Mouse (Mus musculus) spleen, postnatal 36 days (tissue): ENCODE results near the gene Eif3c.
A peak's percentile ranks its signal among the peaks of the same experiment; 100 is the strongest.

Experiments used
- DNase-seq, 2 experiments: peaks; one replicate each; pipeline ENCODE4 v3.0.0; 2022; ENCODE audit warnings: low spot score in 2 of 2, mixed read lengths in 1 of 2

Eif3c gene

GRCm38 (mm10) chr7:126554796-126555195, 11.4 kb downstream of the Eif3c start:
- no peak for DNase-seq

GRCm38 (mm10) chr7:126545631-126546030, 20.6 kb downstream of the Eif3c start:
- DNase-seq: no peak

- no peak for DNase-seq
Observed at GRCm38 (mm10) chr7:126541661-126542060, 24.6 kb downstream of the Eif3c start.

GRCm38 (mm10) chr7:126537820-126538585, 28.2 kb downstream of the Eif3c start:
- peak; percentile 8 to 14 for DNase-seq

- no peak for DNase-seq
Observed at GRCm38 (mm10) chr7:126536466-126536865, 29.7 kb downstream of the Eif3c start.

- DNase-seq: no peak
Observed at GRCm38 (mm10) chr7:126535766-126536165, 30.4 kb downstream of the Eif3c start.

- no peak for DNase-seq
Observed at GRCm38 (mm10) chr7:126533434-126533833, 32.8 kb downstream of the Eif3c start.

GRCm38 (mm10) chr7:126528166-126528577, 38.0 kb downstream of the Eif3c start:
- peak; percentile 13 to 22 for DNase-seq

GRCm38 (mm10) chr7:126523316-126523715, 42.9 kb downstream of the Eif3c start:
- DNase-seq: no peak

- DNase-seq: no peak
Observed at GRCm38 (mm10) chr7:126519513-126519912, 46.7 kb downstream of the Eif3c start.

GRCm38 (mm10) chr7:126518261-126518941, 47.8 kb downstream of the Eif3c start:
- DNase-seq: no peak

- no peak for DNase-seq
Observed at GRCm38 (mm10) chr7:126511287-126511686, 54.9 kb downstream of the Eif3c start.

- no peak for DNase-seq
Observed at GRCm38 (mm10) chr7:126507126-126507778, 59.0 kb downstream of the Eif3c start.

- DNase-seq: no peak
Observed at GRCm38 (mm10) chr7:126504913-126505312, 61.3 kb downstream of the Eif3c start.

- peak; percentile 98 for DNase-seq
Observed at GRCm38 (mm10) chr7:126503273-126503878, 62.8 kb downstream of the Eif3c start, which contains the start of gene Atxn2l. Atxn2l (minus strand) TSS chr7:126503437.

GRCm38 (mm10) chr7:126502751-126503150, 63.5 kb downstream of the Eif3c start:
- DNase-seq: no peak

- DNase-seq: peak; percentile 86 to 89
Observed at GRCm38 (mm10) chr7:126502023-126502741, 64.0 kb downstream of the Eif3c start.

GRCm38 (mm10) chr7:126501684-126502022, 64.6 kb downstream of the Eif3c start:
- no peak for DNase-seq

GRCm38 (mm10) chr7:126499416-126499815, 66.8 kb downstream of the Eif3c start:
- no peak for DNase-seq

GRCm38 (mm10) chr7:126497966-126498365, 68.2 kb downstream of the Eif3c start:
- DNase-seq: no peak

- no peak for DNase-seq
Observed at GRCm38 (mm10) chr7:126496475-126496874, 69.7 kb downstream of the Eif3c start.
